Mouse (Mus musculus): ENCODE measurements around the gene Pmel. TPM values are rescaled to one million over a fixed set of nuclear protein-coding genes. Genes with fewer than 3 reads are reported as not detected.

The Pmel gene
- polyA plus RNA-seq, 1 experiment from 2014 or later, result 2.6 TPM

- Histone ChIP-seq H3K4me1 (ENCODE audit: control insufficient read depth, insufficient read depth, low read length) (peaks cover 11% of the 10 kb centered on the region; the same call in 1 of the 2 replicates), H3K27me3 (ENCODE audit: control insufficient read depth, insufficient read depth, low read length) (peaks cover 12% of the 10 kb centered on the region; the same call in 1 of the 2 replicates), H3K9me3 (ENCODE audit: control insufficient read depth, low read length) (no peaks in the 10 kb centered on the region), H3K27ac (ENCODE audit: low read depth, low read length) (no peak overlapping the region), H3K4me2 (replicated peaks; ENCODE audit: low read depth, low read length) (peak overlapping the region; percentile 95), H3K4me3 (ENCODE audit: low read length) (peak overlapping the region; percentile 57), H3K9ac (ENCODE audit: low read depth, low read length) (peak overlapping the region; percentile 67), H3K36me3 (ENCODE audit: control insufficient read depth, insufficient read depth, low read length) (no peaks in the 10 kb centered on the region)
- peak; percentile 50 for ATAC-seq (ENCODE audit: low FRiP score, low TSS enrichment)
- WGBS, result 0% methylated on average over 37 of the region's 37 CpGs
These were observed 39.8 kb downstream of the Pmel start for GRCm38 (mm10) chr10:128743791-128744191.

GRCm38 (mm10) chr10:128744211-128744610, 40.2 kb downstream of the Pmel start:
- no peaks in the 10 kb centered on the region for H3K9me3 ChIP-seq (ENCODE audit: control insufficient read depth, low read length)
- peak overlapping the region; percentile 57 for H3K4me3 ChIP-seq (ENCODE audit: low read length)
- peaks cover 13% of the 10 kb centered on the region for H3K4me1 ChIP-seq (ENCODE audit: control insufficient read depth, insufficient read depth, low read length)
- H3K27ac ChIP-seq (ENCODE audit: low read depth, low read length), result no peak overlapping the region
- peak overlapping the region; percentile 67 for H3K9ac ChIP-seq (ENCODE audit: low read depth, low read length)
- 15% methylated on average over 8 of the region's 8 CpGs for WGBS
- H3K4me2 ChIP-seq (replicated peaks; ENCODE audit: low read depth, low read length), result peak overlapping the region; percentile 95
- no peaks in the 10 kb centered on the region for H3K36me3 ChIP-seq (ENCODE audit: control insufficient read depth, insufficient read depth, low read length)
- H3K27me3 ChIP-seq (ENCODE audit: control insufficient read depth, insufficient read depth, low read length), result peaks cover 12% of the 10 kb centered on the region; the same call in 1 of the 2 replicates
- no peak for ATAC-seq (ENCODE audit: low FRiP score, low TSS enrichment)

GRCm38 (mm10) chr10:128744680-128745601, 40.9 kb downstream of the Pmel start, which contains the start of gene Dgka:
TSS of gene Dgka (minus strand) at chr10:128744855.
- WGBS, result 24% methylated on average over 18 of the region's 18 CpGs
- peaks cover 19% of the 10 kb centered on the region for H3K4me1 ChIP-seq (ENCODE audit: control insufficient read depth, insufficient read depth, low read length)
- H3K27me3 ChIP-seq (ENCODE audit: control insufficient read depth, insufficient read depth, low read length), result peaks cover 12% of the 10 kb centered on the region; the same call in 1 of the 2 replicates
- H3K27ac ChIP-seq (ENCODE audit: low read depth, low read length), result no peak within 1 kb of the TSS
- peak within 1 kb of the TSS; percentile 95 for H3K4me2 ChIP-seq (replicated peaks; ENCODE audit: low read depth, low read length)
- peak within 1 kb of the TSS; percentile 67 for H3K9ac ChIP-seq (ENCODE audit: low read depth, low read length)
- no peak for ATAC-seq (ENCODE audit: low FRiP score, low TSS enrichment)
- H3K36me3 ChIP-seq (ENCODE audit: control insufficient read depth, insufficient read depth, low read length), result no peaks in the 10 kb centered on the region
- no peaks in the 10 kb centered on the region for H3K9me3 ChIP-seq (ENCODE audit: control insufficient read depth, low read length)
- H3K4me3 ChIP-seq (ENCODE audit: low read length), result peak within 1 kb of the TSS; percentile 57

- Histone ChIP-seq H3K36me3 (ENCODE audit: control insufficient read depth, insufficient read depth, low read length) (no peaks in the 10 kb centered on the region; the same call in 1 of the 2 replicates), H3K4me2 (replicated peaks; ENCODE audit: low read depth, low read length) (no peak overlapping the region), H3K4me3 (ENCODE audit: low read length) (no peak overlapping the region), H3K27ac (ENCODE audit: low read depth, low read length) (no peak overlapping the region), H3K4me1 (ENCODE audit: control insufficient read depth, insufficient read depth, low read length) (peaks cover 19% of the 10 kb centered on the region), H3K9ac (ENCODE audit: low read depth, low read length) (no peak overlapping the region), H3K9me3 (ENCODE audit: control insufficient read depth, low read length) (no peaks in the 10 kb centered on the region), H3K27me3 (ENCODE audit: control insufficient read depth, insufficient read depth, low read length) (peaks cover 12% of the 10 kb centered on the region; the same call in 1 of the 2 replicates)
- no peak for ATAC-seq (ENCODE audit: low FRiP score, low TSS enrichment)
- whole genome bisulfite sequencing, result 93% methylated on average over 10 of the region's 10 CpGs
These were observed 42.1 kb downstream of the Pmel start for GRCm38 (mm10) chr10:128745946-128746613.

GRCm38 (mm10) chr10:128746972-128747645, 43.1 kb downstream of the Pmel start:
- H3K36me3 ChIP-seq (ENCODE audit: control insufficient read depth, insufficient read depth, low read length), result no peaks in the 10 kb centered on the region; the same call in 1 of the 2 replicates
- H3K4me3 ChIP-seq (ENCODE audit: low read length), result peak overlapping the region; percentile 80
- peak overlapping the region; percentile 67 for H3K4me2 ChIP-seq (replicated peaks; ENCODE audit: low read depth, low read length)
- H3K27me3 ChIP-seq (ENCODE audit: control insufficient read depth, insufficient read depth, low read length), result peaks cover 8% of the 10 kb centered on the region; the same call in 1 of the 2 replicates
- H3K4me1 ChIP-seq (ENCODE audit: control insufficient read depth, insufficient read depth, low read length), result peaks cover 19% of the 10 kb centered on the region
- H3K27ac ChIP-seq (ENCODE audit: low read depth, low read length), result peak overlapping the region; percentile 98
- H3K9ac ChIP-seq (ENCODE audit: low read depth, low read length), result peak overlapping the region; percentile 74
- WGBS, result 43% methylated on average over 9 of the region's 9 CpGs
- ATAC-seq (ENCODE audit: low FRiP score, low TSS enrichment), result no peak
- no peaks in the 10 kb centered on the region for H3K9me3 ChIP-seq (ENCODE audit: control insufficient read depth, low read length)

- Histone ChIP-seq H3K4me3 (ENCODE audit: low read length) (peak within 1 kb of the TSS; percentile 80), H3K27ac (ENCODE audit: low read depth, low read length) (peak within 1 kb of the TSS; percentile 98), H3K4me1 (ENCODE audit: control insufficient read depth, insufficient read depth, low read length) (peaks cover 19% of the 10 kb centered on the region), H3K27me3 (ENCODE audit: control insufficient read depth, insufficient read depth, low read length) (0 out of 2 replicates have a peak, but pooled peaks cover 4% of the 10 kb centered on the region), H3K9me3 (ENCODE audit: control insufficient read depth, low read length) (no peaks in the 10 kb centered on the region), H3K36me3 (ENCODE audit: control insufficient read depth, insufficient read depth, low read length) (no peaks in the 10 kb centered on the region; the same call in 1 of the 2 replicates), H3K4me2 (replicated peaks; ENCODE audit: low read depth, low read length) (peak within 1 kb of the TSS; percentile 67), H3K9ac (ENCODE audit: low read depth, low read length) (peak within 1 kb of the TSS; percentile 74)
- peak; percentile 73 for ATAC-seq (ENCODE audit: low FRiP score, low TSS enrichment)
- WGBS, result 0% methylated on average over 36 of the region's 36 CpGs
These were observed 43.8 kb downstream of the Pmel start, which contains the start of gene Pym1 for GRCm38 (mm10) chr10:128747646-128748251. TSS of gene Pym1 (plus strand) at chr10:128747889.

GRCm38 (mm10) chr10:128748252-128748864, 44.4 kb downstream of the Pmel start:
- H3K27me3 ChIP-seq (ENCODE audit: control insufficient read depth, insufficient read depth, low read length), result 0 out of 2 replicates have a peak, but pooled peaks cover 4% of the 10 kb centered on the region
- peak overlapping the region; percentile 67 for H3K4me2 ChIP-seq (replicated peaks; ENCODE audit: low read depth, low read length)
- peak overlapping the region; percentile 98 for H3K27ac ChIP-seq (ENCODE audit: low read depth, low read length)
- peaks cover 15% of the 10 kb centered on the region for H3K4me1 ChIP-seq (ENCODE audit: control insufficient read depth, insufficient read depth, low read length)
- no peaks in the 10 kb centered on the region for H3K9me3 ChIP-seq (ENCODE audit: control insufficient read depth, low read length)
- H3K36me3 ChIP-seq (ENCODE audit: control insufficient read depth, insufficient read depth, low read length), result no peaks in the 10 kb centered on the region; the same call in 1 of the 2 replicates
- peak overlapping the region; percentile 74 for H3K9ac ChIP-seq (ENCODE audit: low read depth, low read length)
- ATAC-seq (ENCODE audit: low FRiP score, low TSS enrichment), result peak; percentile 89
- 0% methylated on average over 35 of the region's 37 CpGs for WGBS
- peak overlapping the region; percentile 80 for H3K4me3 ChIP-seq (ENCODE audit: low read length)
